ENCODE assay signal across 19 mouse cellular contexts in the genomic region with DNA sequence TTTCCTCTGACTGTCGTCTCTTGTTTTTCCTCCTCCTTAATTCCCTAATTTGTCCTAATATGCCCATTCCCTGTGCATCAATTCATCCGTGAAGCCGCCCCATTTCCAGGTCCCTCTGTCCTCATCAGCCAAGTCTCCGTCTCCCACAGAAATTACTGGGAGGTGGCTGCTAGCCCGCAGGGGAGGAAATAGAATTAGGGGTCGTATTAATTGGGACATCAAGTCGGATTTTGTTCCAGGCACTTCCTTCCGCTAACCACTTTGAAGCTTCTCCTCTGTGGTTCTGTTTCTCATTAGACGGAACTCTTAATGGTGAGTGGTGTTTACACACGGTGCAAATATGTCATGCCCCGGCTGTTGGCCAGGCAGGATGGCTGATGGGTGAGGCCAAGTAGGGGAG.
"Had no signal": no experiment of that assay in that cellular context is flagged by ENCODE, and none has a peak within 500 bp of the region (broad histone marks: within the 10 kb centered on the region; RNA-seq: fewer than 3 reads in every experiment).

No protein-coding gene starts in this region.

- H3K27ac ChIP-seq: liver, embryonic 13.5 days; midbrain, embryonic 13.5 days; neural tube, embryonic 13.5 days; stomach, embryonic 15.5 days had no signal

- H3K36me3 ChIP-seq: liver, embryonic 13.5 days; midbrain, embryonic 13.5 days; neural tube, embryonic 13.5 days; stomach, embryonic 15.5 days had no signal

- H3K9me3 ChIP-seq: liver, embryonic 13.5 days; midbrain, embryonic 13.5 days; neural tube, embryonic 13.5 days; stomach, embryonic 15.5 days had no signal

- H3K4me3 ChIP-seq: liver, embryonic 13.5 days; midbrain, embryonic 13.5 days; myocyte; neural tube, embryonic 13.5 days; stomach, embryonic 15.5 days had no signal

- H3K4me2 ChIP-seq: liver, embryonic 13.5 days; midbrain, embryonic 13.5 days; neural tube, embryonic 13.5 days; stomach, embryonic 15.5 days had no signal

- H3K27me3 ChIP-seq: liver, embryonic 13.5 days; midbrain, embryonic 13.5 days; neural tube, embryonic 13.5 days; stomach, embryonic 15.5 days had no signal

- DNase-seq: kidney, adult 11 months; kidney, adult 9 months; kidney, postnatal 14 days; kidney, postnatal 4 days; left cerebral cortex, postnatal 4 days; liver, embryonic 13.5 days; lung, adult 2 months; lung, postnatal 14 days; lung, postnatal 4 days; right cerebral cortex, adult 18-20 months; right cerebral cortex, postnatal 14 days; spleen, adult 18-20 months; thymus, adult 18-20 months; thymus, postnatal 36 days had no signal

- H3K9ac ChIP-seq: liver, embryonic 13.5 days; midbrain, embryonic 13.5 days; neural tube, embryonic 13.5 days; stomach, embryonic 15.5 days had no signal

- ATAC-seq: midbrain, embryonic 13.5 days; midbrain, embryonic 16.5 days had no signal

- H3K4me1 ChIP-seq: liver, embryonic 13.5 days; midbrain, embryonic 13.5 days; neural tube, embryonic 13.5 days; stomach, embryonic 15.5 days had no signal
